Mouse (Mus musculus) small intestine, adult 2 months (tissue): Measurements from ENCODE around the gene Tada2a.

Source experiments
- CTCF ChIP-seq: fragments of 200-500 bp; IDR thresholded peaks from 2 replicates; pipeline ENCODE4 v1.5.1; 2012; ENCODE audit warnings: low read depth, mild to moderate bottlenecking, control low read depth, inconsistent platforms, low read length, moderate library complexity, mixed read lengths; ENCODE audit not compliant: insufficient replicate concordance, insufficient read length; ENCODE audit errors: extremely low read depth
- POLR2A ChIP-seq: fragments of 200-500 bp; IDR thresholded peaks from 2 replicates; pipeline ENCODE4 v1.6.1; 2012; ENCODE audit warnings: low read depth, mild to moderate bottlenecking, control low read depth, inconsistent platforms, low read length, moderate library complexity

- no peak for TF ChIP-seq CTCF
- TF ChIP-seq POLR2A = no peak
Measured at GRCm38 (mm10) chr11:84053055-84053454, 76.3 kb downstream of the Tada2a start.
